Mouse (Mus musculus) pancreas, adult 10 weeks (tissue): ENCODE results near the gene Slc33a1. TPM values are rescaled to one million over a fixed set of nuclear protein-coding genes. Genes with fewer than 3 reads are reported as not detected.

ENCODE experiments used
- polyA plus RNA-seq: library from polyadenylated mRNA; stranded (reverse); fragments of 350-450 nt; fragmentation: Illumina TruSeq; extraction: RNeasy Lipid Tissue Mini Kit (QIAGEN cat#74804); gene quantifications from one replicate; pipeline ENCODE4 v1.2.3, GENCODE M21; 2015; ENCODE audit warnings: low read depth, low replicate concordance; ENCODE audit not compliant: insufficient read depth

Slc33a1 gene
- polyA plus RNA-seq, result 8.0 TPM

DNA sequence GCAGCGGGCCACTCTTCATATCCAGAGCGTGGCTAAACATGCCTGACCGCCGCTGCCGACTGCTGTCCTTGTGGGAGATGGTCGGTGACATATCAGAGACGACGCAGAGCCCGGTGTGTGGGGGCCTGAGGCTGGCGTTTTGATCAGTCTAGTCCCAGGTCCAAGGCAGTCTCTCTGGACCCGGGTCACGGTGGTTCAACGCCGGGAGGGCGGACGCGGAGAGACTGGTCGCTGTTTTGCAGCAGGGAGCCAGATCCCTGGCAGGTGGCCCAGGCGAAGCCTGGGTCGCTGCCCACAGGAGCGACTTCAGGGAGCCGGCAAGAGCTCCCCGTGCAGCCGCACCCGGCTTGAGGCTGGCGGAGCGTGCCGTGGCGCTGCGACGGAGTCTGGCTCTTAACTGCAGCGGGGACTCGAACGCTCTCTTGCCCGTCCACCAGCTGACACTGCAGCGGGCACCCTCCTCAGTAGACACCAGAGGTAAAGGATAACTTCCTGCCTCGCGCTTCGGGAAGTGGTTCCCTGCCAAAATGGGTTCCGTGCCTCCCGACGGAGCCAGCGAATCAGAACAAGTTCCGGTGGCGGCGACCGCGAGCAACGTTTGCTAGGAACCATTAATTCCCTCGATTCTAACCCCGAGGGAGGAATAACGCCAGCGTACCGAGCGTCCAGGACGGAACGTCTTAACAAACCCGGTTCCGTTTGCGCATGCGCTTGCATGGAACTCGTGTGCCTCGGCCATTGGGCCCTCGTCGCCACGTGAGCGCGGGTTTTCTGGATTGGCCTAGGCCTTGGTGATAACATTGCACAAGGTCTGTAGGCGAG lies at the start of gene Slc33a1:
Gene Slc33a1, minus strand, starts transcription at position 669 of the 822 bp plus-strand sequence.

GRCm38 (mm10) chr3:63975955-63976908 lies 11.7 kb upstream of the Slc33a1 start, which contains the start of gene Gmps:
Gene Gmps, plus strand, starts transcription at chr3:63976106.

DNA sequence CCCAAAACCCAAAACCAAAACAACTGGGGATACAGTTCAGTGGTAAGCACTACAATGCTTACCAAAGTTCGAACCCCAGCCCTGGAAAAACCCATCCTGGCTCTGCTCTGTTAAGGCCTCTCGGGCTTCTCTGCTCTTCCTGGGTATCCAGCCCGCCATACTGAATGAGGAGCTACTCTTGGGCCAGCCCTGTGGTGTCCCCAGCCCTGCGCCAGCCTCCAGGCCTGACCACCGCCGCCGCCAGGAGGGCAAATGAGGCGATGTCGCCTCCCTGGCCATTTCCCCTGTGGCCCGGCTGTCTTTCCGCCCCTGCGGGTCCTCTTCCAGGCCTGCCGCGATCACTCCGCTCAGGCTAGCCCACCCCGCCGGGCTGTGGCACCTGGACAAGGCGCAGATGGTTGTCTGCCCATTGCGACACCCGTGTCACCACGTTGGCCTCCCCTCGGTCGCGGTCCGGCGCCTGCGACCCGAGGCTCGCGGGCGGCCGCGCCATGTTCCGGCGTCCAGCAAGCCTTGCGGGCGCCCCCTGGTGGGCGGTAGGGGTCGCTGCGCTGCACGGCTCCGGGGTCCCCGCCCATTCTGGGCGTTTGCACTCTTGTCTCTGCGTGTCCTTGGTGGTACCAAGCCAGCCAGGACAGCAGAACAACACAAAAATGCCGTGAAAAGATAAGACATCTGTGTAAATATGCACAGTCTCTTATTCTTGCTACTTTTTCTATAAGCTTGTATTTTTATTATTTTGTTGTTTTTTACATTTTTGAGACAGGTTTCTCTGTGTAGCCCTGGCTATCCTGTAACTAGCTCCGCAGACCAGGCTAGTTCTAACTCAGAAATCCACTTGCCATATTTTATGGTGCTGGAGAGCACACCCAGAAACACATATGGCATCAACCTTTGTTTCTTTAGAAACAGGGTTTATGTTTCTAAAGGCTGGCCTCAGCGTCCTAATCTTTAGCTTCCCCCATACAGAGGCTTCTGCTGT lies 35.4 kb downstream of the Slc33a1 start, which contains the start of gene E130311K13Rik:
Gene E130311K13Rik, minus strand, starts transcription at position 595 of the 982 bp plus-strand sequence.

GRCm38 (mm10) chr3:63899309-63899695 lies 65.3 kb downstream of the Slc33a1 start, which contains the start of gene Plch1:
Gene Plch1, minus strand, starts transcription at chr3:63899472.

Other genes starting within 250 kb of the Slc33a1 start
- gene Plch1, start 65.3 kb downstream of the Slc33a1 start, polyA plus RNA-seq, result 1.3 TPM
- 1.3 TPM for gene E130311K13Rik, start 35.3 kb downstream of the Slc33a1 start, polyA plus RNA-seq
- gene Gmps, start 11.3 kb upstream of the Slc33a1 start, polyA plus RNA-seq, result 3.2 TPM
- not detected for gene Vmn2r1, start 116.8 kb upstream of the Slc33a1 start, polyA plus RNA-seq
- gene Vmn2r2, start 177.2 kb upstream of the Slc33a1 start, polyA plus RNA-seq, result not detected